Mouse (Mus musculus) lung, postnatal 36 days (tissue): ENCODE results near the gene Olfr1220.

Source experiments
- DNase-seq: peaks from one replicate; pipeline ENCODE4 v3.0.0; 2022; ENCODE audit warnings: mixed read lengths

The Olfr1220 gene

GRCm38 (mm10) chr2:89106735-89107134, at the start of gene Olfr1220:
Gene Olfr1220, minus strand, starts transcription at chr2:89106835.
- no peak for DNase-seq

DNA sequence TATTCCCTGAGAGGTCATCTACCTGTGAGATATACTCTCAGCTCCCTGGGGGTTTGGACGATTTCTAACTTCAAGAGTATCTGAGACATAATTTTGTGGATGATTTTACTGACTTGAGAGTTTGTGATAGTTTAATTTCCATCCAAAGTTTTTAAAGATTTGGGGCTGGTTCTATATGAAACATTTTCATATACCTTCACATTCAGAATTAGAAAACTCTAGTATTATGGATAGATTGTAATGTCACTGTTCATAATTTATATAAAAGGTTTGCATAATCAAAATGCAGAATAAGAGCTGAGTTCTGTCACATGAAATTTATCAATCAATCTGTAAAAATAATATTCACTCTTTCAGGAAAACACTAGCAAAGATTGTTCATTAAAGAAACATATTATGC, 44.8 kb upstream of the Olfr1220 start, which contains the start of gene Olfr1223:
TSS of gene Olfr1223 (minus strand) at position 101 of the 400 bp plus-strand sequence.
- no peak for DNase-seq

- no peak for DNase-seq
Measured at GRCm38 (mm10) chr2:89132954-89133353, 26.3 kb upstream of the Olfr1220 start, which contains the start of gene Olfr1222. Gene Olfr1222, minus strand, starts transcription at chr2:89133054.

- DNase-seq: no peak
Measured at GRCm38 (mm10) chr2:89117183-89117582, 10.5 kb upstream of the Olfr1220 start, which contains the start of gene Olfr1221. Gene Olfr1221, minus strand, starts transcription at chr2:89117283.

- no peak for DNase-seq
Measured at GRCm38 (mm10) chr2:89105651-89106050, 984 bp downstream of the Olfr1220 start.

GRCm38 (mm10) chr2:89093848-89094247, 12.8 kb downstream of the Olfr1220 start:
- DNase-seq: no peak

GRCm38 (mm10) chr2:89083413-89083812, 23.2 kb downstream of the Olfr1220 start, which contains the start of gene Olfr1219:
Gene Olfr1219, minus strand, starts transcription at chr2:89083513.
- no peak for DNase-seq

GRCm38 (mm10) chr2:89081487-89081886, 25.1 kb downstream of the Olfr1220 start:
- DNase-seq: no peak

DNA sequence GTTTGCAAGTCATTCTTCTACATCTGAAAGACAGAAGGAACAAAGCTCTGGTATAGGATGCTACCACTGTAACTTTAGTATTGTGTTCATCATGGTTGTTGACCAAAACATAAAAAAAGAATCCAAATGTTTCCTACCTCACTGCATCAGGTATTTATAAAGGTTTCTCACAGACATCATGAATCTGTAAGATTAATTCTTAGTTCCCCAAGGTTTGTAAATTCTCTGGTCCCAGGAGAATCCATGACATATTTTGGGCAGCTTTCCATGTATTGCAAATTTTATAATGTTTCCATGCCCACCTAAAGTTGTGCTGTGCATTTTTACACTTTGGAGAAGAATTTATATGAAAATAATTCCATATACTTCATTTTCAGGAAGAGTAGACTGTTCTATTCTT, 45.5 kb downstream of the Olfr1220 start, which contains the start of gene Olfr1218:
TSS of gene Olfr1218 (minus strand) at position 101 of the 400 bp plus-strand sequence.
- DNase-seq: no peak
